Mouse (Mus musculus): Measurements from ENCODE around the gene Gm20388.
A peak's percentile ranks its signal among the peaks of the same experiment; 100 is the strongest.

Gm20388 gene

GRCm38 (mm10) chr8:121560432-121561100 lies 1649.9 kb downstream of the Gm20388 start:
- no peak for DNase-seq (ENCODE audit: inconsistent ontology term)

GRCm38 (mm10) chr8:121561636-121562345 lies 1651.2 kb downstream of the Gm20388 start:
- DNase-seq (ENCODE audit: inconsistent ontology term): peak; percentile 25

GRCm38 (mm10) chr8:121562941-121563351 lies 1652.3 kb downstream of the Gm20388 start:
- DNase-seq (ENCODE audit: inconsistent ontology term): no peak

- no peak for DNase-seq (ENCODE audit: inconsistent ontology term)
These were observed 1653.1 kb downstream of the Gm20388 start for GRCm38 (mm10) chr8:121563701-121564100.

GRCm38 (mm10) chr8:121568321-121568720 lies 1657.7 kb downstream of the Gm20388 start:
- no peak for DNase-seq (ENCODE audit: inconsistent ontology term)

- peak; percentile 33 for DNase-seq (ENCODE audit: inconsistent ontology term)
These were observed 1659.7 kb downstream of the Gm20388 start for GRCm38 (mm10) chr8:121570335-121570734.

- no peak for DNase-seq (ENCODE audit: inconsistent ontology term)
These were observed 1660.2 kb downstream of the Gm20388 start for GRCm38 (mm10) chr8:121570801-121571200.

GRCm38 (mm10) chr8:121572121-121572520 lies 1661.5 kb downstream of the Gm20388 start:
- DNase-seq (ENCODE audit: inconsistent ontology term): no peak

GRCm38 (mm10) chr8:121573275-121573674 lies 1662.6 kb downstream of the Gm20388 start:
- DNase-seq (ENCODE audit: inconsistent ontology term): peak; percentile 94

- no peak for DNase-seq (ENCODE audit: inconsistent ontology term)
These were observed 1665.0 kb downstream of the Gm20388 start for GRCm38 (mm10) chr8:121575661-121576060.

GRCm38 (mm10) chr8:121577751-121578675 lies 1667.4 kb downstream of the Gm20388 start:
- no peak for DNase-seq (ENCODE audit: inconsistent ontology term)

GRCm38 (mm10) chr8:121578676-121579451 lies 1668.2 kb downstream of the Gm20388 start, which contains the start of gene Fbxo31:
TSS of gene Fbxo31 (minus strand) at chr8:121578806.
- DNase-seq (ENCODE audit: inconsistent ontology term): peak; percentile 98

GRCm38 (mm10) chr8:121580465-121580864 lies 1669.8 kb downstream of the Gm20388 start:
- DNase-seq (ENCODE audit: inconsistent ontology term): no peak

GRCm38 (mm10) chr8:121583653-121584052 lies 1673.0 kb downstream of the Gm20388 start:
- DNase-seq (ENCODE audit: inconsistent ontology term): no peak

- DNase-seq (ENCODE audit: inconsistent ontology term): no peak
These were observed 1674.1 kb downstream of the Gm20388 start for GRCm38 (mm10) chr8:121584730-121585129.

GRCm38 (mm10) chr8:121585159-121585825 lies 1674.7 kb downstream of the Gm20388 start:
- peak; percentile 98 for DNase-seq (ENCODE audit: inconsistent ontology term)

GRCm38 (mm10) chr8:121588750-121589149 lies 1678.1 kb downstream of the Gm20388 start:
- DNase-seq (ENCODE audit: inconsistent ontology term): no peak

- DNase-seq (ENCODE audit: inconsistent ontology term): no peak
These were observed 1678.6 kb downstream of the Gm20388 start for GRCm38 (mm10) chr8:121589205-121589726.

GRCm38 (mm10) chr8:121590203-121591177 lies 1679.8 kb downstream of the Gm20388 start, which contains the start of gene Map1lc3b:
TSS of gene Map1lc3b (plus strand) at chr8:121590361.
- DNase-seq (ENCODE audit: inconsistent ontology term): peak; percentile 96

Measured in Muller cell, postnatal 12 days (primary cell).